Mouse (Mus musculus): Measurements from ENCODE around the gene Eml6.
"Not testable (repeated sequence)": the region's sequence is repeated elsewhere in the genome, so short reads cannot be mapped to it uniquely, and the experiment has no call there.

Gene Eml6

DNA sequence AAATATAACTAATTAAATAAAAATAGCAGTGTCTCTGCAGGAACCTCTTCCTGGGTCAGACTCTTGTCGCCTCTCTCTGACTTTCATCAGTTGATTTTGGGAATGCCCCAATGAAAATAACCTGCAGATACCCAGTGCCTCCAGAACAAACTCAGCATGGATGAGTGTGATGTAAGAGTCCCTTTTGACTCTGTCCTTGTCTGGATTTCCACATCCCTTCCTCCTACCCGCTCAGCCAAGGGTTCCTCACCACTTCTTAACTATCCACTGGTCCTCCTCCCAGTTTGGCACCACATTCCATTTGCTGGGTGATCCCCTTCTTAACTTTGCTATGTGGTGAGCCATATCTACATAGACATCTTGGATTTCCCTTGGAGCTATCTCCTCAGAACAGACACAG lies 235.0 kb downstream of the Eml6 start:
- CTCF ChIA-PET = interaction anchor here (0.6 kb wide), 1 partner anchor 11 kb away, joined by 7 read pairs; no protein-coding TSS in a partner anchor

DNA sequence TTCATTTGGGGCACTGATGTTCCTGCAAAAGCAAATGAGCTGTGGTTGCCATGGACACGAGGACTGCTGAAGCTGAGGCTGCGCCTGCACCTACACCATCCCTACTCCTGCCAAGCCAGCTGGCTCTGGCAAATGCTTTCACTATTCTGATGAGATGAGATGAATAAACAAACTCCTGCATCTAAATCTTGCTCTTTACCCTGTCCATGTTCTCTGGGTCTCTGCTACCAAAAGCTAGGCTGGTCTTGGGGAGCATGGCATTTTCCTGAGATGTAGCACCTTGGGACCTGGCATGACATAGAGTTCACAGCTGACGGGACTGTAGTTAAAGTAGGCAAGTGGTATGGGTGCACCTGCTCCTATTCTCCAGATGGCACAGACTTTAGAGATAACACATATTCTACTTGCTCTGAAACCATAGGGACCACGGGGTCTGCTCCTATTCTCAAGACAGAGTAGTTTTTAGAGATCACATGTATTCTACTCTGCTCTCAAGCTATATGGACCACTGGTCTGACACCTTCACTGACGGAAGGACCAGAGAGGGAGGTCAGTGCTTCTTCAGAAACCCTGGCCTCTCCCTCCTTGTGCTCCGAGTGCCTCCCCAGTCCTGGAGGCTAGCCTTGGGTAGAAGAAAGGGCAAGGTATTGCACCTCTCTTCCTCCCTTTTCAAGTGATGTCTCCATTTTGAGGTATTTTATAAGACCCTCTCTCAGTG lies 236.8 kb downstream of the Eml6 start:
- CTCF ChIA-PET = no interaction called here

- CTCF ChIA-PET = no interaction called here
These were observed 237.3 kb downstream of the Eml6 start for GRCm38 (mm10) chr11:29788499-29788898.

- CTCF ChIA-PET = no interaction called here
These were observed 238.4 kb downstream of the Eml6 start for GRCm38 (mm10) chr11:29787473-29787872.

- CTCF ChIA-PET = no interaction called here
These were observed 239.1 kb downstream of the Eml6 start for GRCm38 (mm10) chr11:29786583-29787219.

DNA sequence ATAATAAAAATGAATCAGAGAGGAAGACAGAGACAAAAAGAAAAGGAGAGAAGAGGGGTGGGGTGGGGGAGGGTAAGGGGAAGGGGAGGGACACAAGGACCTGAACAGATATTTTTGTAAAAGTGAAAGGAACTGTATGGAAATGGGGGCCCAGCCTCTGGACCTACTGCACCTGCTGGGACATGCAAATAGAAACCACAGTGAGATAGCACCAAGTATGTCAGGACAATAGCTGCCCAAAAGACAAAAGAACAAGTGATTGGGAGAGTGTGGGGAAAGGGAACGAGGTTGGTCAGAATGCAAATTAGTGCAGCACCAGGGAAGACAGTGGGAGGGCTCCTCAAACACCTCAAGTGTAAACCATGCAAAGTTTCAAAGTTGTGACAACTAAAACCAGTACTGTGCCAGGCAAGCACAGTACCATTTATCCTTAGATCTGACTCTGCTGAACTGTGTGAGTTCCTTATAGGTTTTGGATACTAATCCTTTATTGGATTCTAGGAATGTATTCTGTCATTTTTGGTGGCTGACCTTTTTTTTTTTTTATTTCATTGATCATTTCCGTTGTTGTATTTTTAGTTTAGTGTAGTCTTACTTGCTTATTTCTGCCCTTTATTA lies 246.3 kb downstream of the Eml6 start:
- CTCF ChIA-PET = interaction anchor here (0.7 kb wide), 1 partner anchor 11 kb away, joined by 7 read pairs; no protein-coding TSS in a partner anchor

DNA sequence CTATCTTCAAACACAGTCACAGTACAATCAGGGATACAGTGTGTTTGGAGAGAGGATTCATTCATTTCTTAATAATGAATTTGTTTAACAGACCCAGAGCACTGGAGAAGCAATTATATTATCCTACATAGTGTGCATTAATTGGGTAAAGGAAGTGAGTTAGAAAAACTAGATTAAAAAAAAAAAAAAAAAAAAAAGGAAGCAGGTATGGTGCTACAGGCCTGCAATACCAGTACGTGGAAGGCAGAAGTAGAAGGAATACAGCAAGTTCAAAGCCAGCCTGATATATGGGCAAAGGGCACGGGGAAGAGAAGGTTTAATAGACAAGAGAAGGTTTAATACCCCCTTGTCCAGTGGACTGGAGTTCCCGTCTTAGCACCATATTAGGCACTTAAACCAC lies 246.9 kb downstream of the Eml6 start:
- CTCF ChIA-PET = no interaction called here

DNA sequence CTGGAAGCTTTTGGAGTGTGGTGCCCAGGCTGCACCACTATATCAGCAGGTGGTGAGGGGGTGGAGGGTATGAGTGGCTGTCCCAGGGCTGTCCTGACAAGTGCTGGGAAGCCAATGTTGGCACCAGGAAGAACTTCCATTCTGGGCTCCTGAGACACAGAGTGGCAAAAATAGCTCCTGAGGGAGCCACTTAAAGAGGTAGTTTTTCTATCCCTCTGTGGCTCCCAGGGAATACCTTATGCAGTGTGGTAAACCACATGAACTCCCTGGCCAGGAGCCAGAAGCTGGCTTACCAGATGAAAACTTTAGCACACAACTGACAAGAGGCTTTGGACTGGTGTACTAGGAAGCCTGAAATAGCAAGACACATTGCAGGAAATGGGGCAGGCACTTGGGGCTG lies 247.9 kb downstream of the Eml6 start:
- CTCF ChIA-PET = no interaction called here

- CTCF ChIA-PET = interaction anchor here (0.6 kb wide), 1 partner anchor 56 kb away, joined by 5 read pairs; no protein-coding TSS in a partner anchor
These were observed 251.1 kb downstream of the Eml6 start for GRCm38 (mm10) chr11:29774760-29775159.

DNA sequence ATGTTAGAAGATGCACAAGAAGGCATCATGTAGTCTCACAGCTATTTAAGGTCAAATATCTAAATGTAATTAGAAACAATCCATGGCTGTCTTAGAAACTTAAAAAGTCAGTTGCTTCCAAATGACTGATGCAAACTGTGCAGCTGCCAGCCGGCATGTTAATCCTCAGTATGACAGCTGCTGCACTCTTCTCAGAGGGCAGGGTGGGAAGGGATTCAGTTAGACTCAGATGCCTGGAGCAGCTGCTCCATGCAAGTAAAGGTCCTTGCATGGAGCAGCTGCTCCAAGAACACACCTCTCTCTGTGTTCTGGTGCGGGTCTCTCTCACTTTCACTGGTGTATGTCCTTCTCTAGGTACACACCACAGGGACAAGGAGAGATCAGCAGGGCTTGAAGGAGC lies 251.5 kb downstream of the Eml6 start:
- CTCF ChIA-PET = interaction anchor here (0.6 kb wide), 1 partner anchor 55 kb away, joined by 5 read pairs; no protein-coding TSS in a partner anchor

DNA sequence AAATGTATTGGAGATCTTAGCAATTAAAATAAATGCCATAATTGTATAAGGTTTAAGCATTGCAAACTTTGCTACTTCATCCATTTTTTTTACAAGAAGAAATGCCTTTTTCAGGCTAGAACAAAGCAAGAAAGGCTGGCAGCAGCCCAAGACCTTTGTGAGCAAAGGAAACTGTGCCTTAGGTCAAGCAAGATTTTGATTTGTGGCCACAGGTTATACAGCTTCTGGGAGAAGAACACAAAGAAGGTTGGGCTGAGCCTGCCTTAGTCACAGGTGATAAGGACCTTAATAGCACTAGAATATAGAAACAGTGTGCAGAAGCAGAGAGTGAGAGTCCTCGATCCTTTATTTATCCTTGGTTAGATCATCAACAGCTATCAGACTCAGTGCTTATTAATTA lies 253.6 kb downstream of the Eml6 start:
- CTCF ChIA-PET = no interaction called here

GRCm38 (mm10) chr11:29770666-29771400 lies 255.0 kb downstream of the Eml6 start:
- CTCF ChIA-PET = no interaction called here

DNA sequence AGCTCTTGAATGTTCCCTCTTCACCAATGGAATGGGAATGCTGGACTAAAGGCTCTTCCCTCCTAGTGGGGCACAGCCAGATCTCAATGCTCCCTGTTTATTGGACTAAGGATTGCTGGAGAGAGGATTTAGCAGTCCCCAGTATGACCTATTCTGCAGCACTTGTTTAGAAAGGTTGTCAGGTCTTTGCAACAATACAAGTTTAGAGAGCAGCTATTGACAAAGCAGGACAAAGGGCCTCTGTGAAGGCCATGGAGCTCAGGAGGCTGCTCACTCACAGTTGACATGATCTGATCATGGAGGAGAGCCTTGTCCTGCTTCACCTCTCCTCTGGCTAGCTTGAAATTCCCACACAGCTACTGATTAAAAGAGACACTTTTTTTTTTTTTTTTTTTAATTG lies 257.3 kb downstream of the Eml6 start:
- CTCF ChIA-PET = no interaction called here

- CTCF ChIA-PET = no interaction called here
These were observed 259.4 kb downstream of the Eml6 start for GRCm38 (mm10) chr11:29766313-29766982.

GRCm38 (mm10) chr11:29765063-29765462 lies 260.8 kb downstream of the Eml6 start:
- CTCF ChIA-PET = no interaction called here

DNA sequence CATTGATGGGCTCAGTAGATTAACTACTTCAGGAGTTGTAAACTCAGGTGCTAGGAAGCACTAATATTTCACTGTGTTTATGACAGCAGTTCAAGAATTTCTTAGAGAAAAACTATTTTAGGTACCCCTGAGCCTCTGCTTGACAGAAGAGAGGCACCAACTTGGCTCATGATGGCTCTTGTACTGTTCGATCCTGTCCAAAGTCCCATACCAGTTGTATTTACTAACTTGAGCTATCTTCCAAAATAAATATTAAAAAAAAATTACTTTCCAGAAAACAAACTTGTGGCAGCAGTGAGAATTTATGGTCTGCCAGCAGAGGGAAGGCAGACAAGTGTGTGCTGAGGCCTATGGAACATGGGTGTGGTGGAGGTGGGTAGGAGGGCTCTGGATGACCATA lies 263.1 kb downstream of the Eml6 start:
- CTCF ChIA-PET = no interaction called here

- CTCF ChIA-PET = no interaction called here
These were observed 264.4 kb downstream of the Eml6 start for GRCm38 (mm10) chr11:29761387-29761786.

DNA sequence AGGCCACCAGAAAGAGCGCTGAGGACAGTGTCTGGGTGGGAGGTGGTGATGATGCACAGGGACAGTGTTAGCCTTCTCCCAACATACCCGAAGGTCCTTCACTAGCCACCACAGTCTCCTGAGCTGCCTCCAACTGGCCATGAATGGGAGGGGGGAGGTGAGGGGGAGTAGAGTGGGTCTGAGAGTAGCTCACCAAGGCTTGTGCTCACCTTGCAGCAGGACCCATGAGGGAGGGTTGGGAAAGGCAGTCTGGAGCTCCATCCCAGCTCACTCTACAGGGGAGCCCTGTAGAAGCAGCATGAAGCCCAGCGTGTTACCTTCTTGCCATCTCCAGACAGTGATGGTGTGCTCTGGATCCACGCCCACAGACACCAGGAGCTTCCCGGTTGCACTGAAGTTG lies 267.2 kb downstream of the Eml6 start:
- CTCF ChIA-PET = no interaction called here

DNA sequence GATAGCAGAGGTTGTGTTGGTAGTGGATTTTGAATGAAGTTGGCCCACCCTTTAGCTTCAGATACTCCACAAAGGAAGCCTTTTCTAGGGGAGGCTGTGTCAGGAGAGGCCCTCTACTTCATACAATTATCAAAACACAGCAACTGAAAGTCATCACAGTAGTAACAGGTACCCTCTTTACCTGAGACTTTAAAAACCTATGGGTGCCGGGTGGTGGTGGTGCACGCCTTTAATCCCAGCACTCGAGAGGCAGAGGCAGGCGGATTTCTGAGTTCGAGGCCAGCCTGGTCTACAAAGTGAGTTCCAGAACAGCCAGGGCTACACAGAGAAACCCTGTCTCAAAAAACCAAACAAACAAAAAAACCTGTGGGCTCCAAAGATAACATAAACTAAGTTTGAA lies 269.8 kb downstream of the Eml6 start:
- CTCF ChIA-PET = not testable (repeated sequence)

- CTCF ChIA-PET = no interaction called here
These were observed 273.9 kb downstream of the Eml6 start for GRCm38 (mm10) chr11:29751648-29752611.

GRCm38 (mm10) chr11:29751013-29751412 lies 274.8 kb downstream of the Eml6 start:
- CTCF ChIA-PET = no interaction called here
